Mouse (Mus musculus): ENCODE data around the gene St7l. TPM values are rescaled to one million over a fixed set of nuclear protein-coding genes. Genes with fewer than 3 reads are reported as not detected.

St7l gene
- polyA plus RNA-seq, 1 experiment from 2014 or later, result 40.1 TPM

DNA sequence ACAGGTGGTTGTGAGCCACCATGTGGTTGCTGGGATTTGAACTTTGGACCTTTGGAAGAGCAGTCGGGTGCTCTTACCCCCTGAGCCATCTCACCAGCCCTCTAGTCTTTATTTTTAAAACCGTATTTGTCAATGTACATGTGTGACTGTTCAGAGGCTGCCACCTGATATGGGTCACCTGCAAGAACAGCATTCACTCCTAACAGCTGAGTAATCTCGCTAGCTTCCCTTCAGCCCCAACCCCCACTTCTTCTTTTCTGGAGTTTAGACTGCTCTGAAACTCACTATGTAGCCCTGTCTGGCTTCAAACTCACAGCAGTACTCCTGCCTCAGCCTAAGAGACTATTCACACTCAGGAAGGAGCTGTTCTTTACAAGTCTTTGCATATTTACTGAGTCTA lies 41.4 kb upstream of the St7l start:
- DNase-seq, result no peak
- no peaks in the 10 kb centered on the region for H3K27me3 ChIP-seq (ENCODE audit: control insufficient read depth, insufficient read depth, low read length)
- H3K4me2 ChIP-seq (ENCODE audit: low read length), result no peak overlapping the region
- H3K36me3 ChIP-seq (ENCODE audit: control insufficient read depth, insufficient read depth, low read length), result peaks cover 30% of the 10 kb centered on the region
- no peaks in the 10 kb centered on the region for H3K9me3 ChIP-seq (ENCODE audit: control insufficient read depth, low read length)
- H3K4me3 ChIP-seq (replicated peaks; ENCODE audit: low read depth, low read length), result no peak overlapping the region
- no peak for ATAC-seq (ENCODE audit: low FRiP score, low TSS enrichment)
- peaks cover 3% of the 10 kb centered on the region; the same call in 1 of the 2 replicates for H3K4me1 ChIP-seq (ENCODE audit: control insufficient read depth, insufficient read depth, low read length)
- 84% methylated on average over 3 of the region's 3 CpGs for WGBS
- H3K27ac ChIP-seq (replicated peaks; ENCODE audit: low read depth, low read length), result no peak overlapping the region
- no peak overlapping the region for H3K9ac ChIP-seq (replicated peaks; ENCODE audit: low read length)

DNA sequence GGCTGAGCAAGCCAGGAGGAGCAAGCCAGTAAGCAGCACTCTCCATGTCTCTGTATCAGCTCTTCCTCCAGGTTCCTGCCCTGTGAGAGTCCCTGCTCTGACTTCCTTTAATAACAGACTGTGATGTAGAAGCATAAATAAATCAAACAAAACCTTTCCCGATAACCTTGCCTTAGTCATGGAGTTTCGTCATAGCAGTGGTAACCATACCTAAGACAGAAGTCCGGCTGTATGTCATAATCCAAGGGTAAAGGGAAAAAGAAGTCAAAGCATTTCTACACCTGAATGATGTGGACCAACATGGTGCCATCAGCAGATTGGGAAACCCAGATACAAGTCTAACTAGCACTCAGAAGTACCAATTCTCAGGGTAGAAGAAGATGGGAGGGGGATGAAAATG lies 28.0 kb upstream of the St7l start:
- Histone ChIP-seq H3K27me3 (ENCODE audit: control insufficient read depth, insufficient read depth, low read length) (no peaks in the 10 kb centered on the region), H3K36me3 (ENCODE audit: control insufficient read depth, insufficient read depth, low read length) (peaks cover 56% of the 10 kb centered on the region)

DNA sequence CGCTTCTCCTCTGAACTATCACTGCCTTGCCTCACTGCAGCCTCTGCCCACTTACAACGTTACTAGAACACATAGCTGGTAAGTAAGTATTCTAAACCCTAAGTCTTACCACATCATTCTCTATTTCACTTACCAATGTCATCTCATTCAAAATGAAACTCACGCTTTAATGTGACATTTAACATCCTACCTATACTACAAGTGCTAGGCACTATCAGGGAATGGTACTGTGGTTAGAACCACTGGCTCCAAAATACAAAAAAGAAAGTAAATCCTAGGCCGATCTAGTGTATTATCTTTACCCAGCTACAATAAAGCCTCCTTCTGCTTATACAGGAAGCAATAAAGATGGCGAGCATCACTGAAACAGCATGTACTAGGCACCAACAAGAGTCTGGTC lies 22.8 kb upstream of the St7l start:
- ATAC-seq (ENCODE audit: low FRiP score, low TSS enrichment) (no peak), DNase-seq (no peak)
- no peak overlapping the region for H3K9ac ChIP-seq (replicated peaks; ENCODE audit: low read length)
- H3K4me3 ChIP-seq (replicated peaks; ENCODE audit: low read depth, low read length), result no peak overlapping the region
- no peaks in the 10 kb centered on the region for H3K9me3 ChIP-seq (ENCODE audit: control insufficient read depth, low read length)
- 97% methylated on average over 5 of the region's 5 CpGs for WGBS
- peaks cover 51% of the 10 kb centered on the region for H3K36me3 ChIP-seq (ENCODE audit: control insufficient read depth, insufficient read depth, low read length)
- H3K27me3 ChIP-seq (ENCODE audit: control insufficient read depth, insufficient read depth, low read length), result no peaks in the 10 kb centered on the region
- no peak overlapping the region for H3K27ac ChIP-seq (replicated peaks; ENCODE audit: low read depth, low read length)
- no peak overlapping the region for H3K4me2 ChIP-seq (ENCODE audit: low read length)
- no peaks in the 10 kb centered on the region for H3K4me1 ChIP-seq (ENCODE audit: control insufficient read depth, insufficient read depth, low read length)

More for the DNA sequence above, 28.0 kb upstream of the St7l start:
- no peak for ATAC-seq (ENCODE audit: low FRiP score, low TSS enrichment)
- H3K27ac ChIP-seq (replicated peaks; ENCODE audit: low read depth, low read length), result no peak overlapping the region
- DNase-seq, result no peak
- 98% methylated on average over 3 of the region's 3 CpGs for WGBS
- H3K4me3 ChIP-seq (replicated peaks; ENCODE audit: low read depth, low read length), result no peak overlapping the region
- no peak overlapping the region for H3K9ac ChIP-seq (replicated peaks; ENCODE audit: low read length)
- no peak overlapping the region for H3K4me2 ChIP-seq (ENCODE audit: low read length)
- H3K4me1 ChIP-seq (ENCODE audit: control insufficient read depth, insufficient read depth, low read length), result no peaks in the 10 kb centered on the region
- H3K9me3 ChIP-seq (ENCODE audit: control insufficient read depth, low read length), result no peaks in the 10 kb centered on the region

DNA sequence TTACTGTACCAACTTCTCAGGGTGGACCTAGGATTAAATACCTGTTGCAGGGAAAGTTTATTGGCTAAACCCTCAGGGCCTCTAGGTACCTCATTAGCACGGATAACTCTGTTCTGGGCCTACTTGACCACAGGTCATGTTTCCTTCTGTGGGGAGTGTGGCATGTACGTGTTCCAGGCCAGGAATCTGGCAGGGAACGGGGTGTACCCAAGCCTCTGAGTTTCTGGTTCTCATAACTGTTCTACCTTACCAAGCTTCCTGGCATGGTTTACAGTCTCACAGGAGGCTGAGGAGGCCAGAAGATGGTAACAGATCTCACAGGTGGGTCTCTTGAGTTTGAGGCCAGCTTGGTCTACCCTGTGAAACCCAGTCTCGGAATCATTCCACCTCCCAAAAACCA lies 17.2 kb upstream of the St7l start:
- H3K27me3 ChIP-seq (ENCODE audit: control insufficient read depth, insufficient read depth, low read length), result no peaks in the 10 kb centered on the region
- peaks cover 25% of the 10 kb centered on the region for H3K36me3 ChIP-seq (ENCODE audit: control insufficient read depth, insufficient read depth, low read length)
- H3K27ac ChIP-seq (replicated peaks; ENCODE audit: low read depth, low read length), result no peak overlapping the region
- H3K4me3 ChIP-seq (replicated peaks; ENCODE audit: low read depth, low read length), result no peak overlapping the region
- 97% methylated on average over 4 of the region's 4 CpGs for WGBS
- no peak overlapping the region for H3K9ac ChIP-seq (replicated peaks; ENCODE audit: low read length)
- no peak for ATAC-seq (ENCODE audit: low FRiP score, low TSS enrichment)
- no peaks in the 10 kb centered on the region for H3K4me1 ChIP-seq (ENCODE audit: control insufficient read depth, insufficient read depth, low read length)
- no peaks in the 10 kb centered on the region for H3K9me3 ChIP-seq (ENCODE audit: control insufficient read depth, low read length)
- H3K4me2 ChIP-seq (ENCODE audit: low read length), result no peak overlapping the region
- DNase-seq, result no peak

DNA sequence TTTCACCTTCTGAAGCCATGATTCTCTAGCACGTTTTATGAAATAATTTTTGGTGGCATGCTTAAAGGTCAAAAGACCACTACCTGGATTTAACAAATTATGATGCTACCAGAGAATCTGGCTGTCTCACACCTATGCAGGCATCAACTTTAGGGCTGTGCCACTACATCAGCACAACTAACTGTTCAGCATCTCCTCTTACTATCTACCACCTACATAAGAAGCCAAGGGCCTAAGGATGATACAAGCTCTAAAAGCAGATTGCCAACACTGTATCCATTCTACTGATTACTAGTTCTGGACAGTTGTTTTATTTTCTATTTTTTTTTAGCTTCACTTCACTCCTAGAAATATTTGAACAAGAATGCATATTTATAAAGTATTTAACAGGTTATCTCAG lies 9.3 kb upstream of the St7l start:
- no peak overlapping the region for H3K4me2 ChIP-seq (ENCODE audit: low read length)
- H3K27ac ChIP-seq (replicated peaks; ENCODE audit: low read depth, low read length), result no peak overlapping the region
- no peaks in the 10 kb centered on the region for H3K4me1 ChIP-seq (ENCODE audit: control insufficient read depth, insufficient read depth, low read length)
- ATAC-seq (ENCODE audit: low FRiP score, low TSS enrichment) (no peak), DNase-seq (no peak)
- 100% methylated on average over 1 of the region's 1 CpGs for WGBS
- H3K9ac ChIP-seq (replicated peaks; ENCODE audit: low read length), result no peak overlapping the region
- H3K36me3 ChIP-seq (ENCODE audit: control insufficient read depth, insufficient read depth, low read length), result 0 out of 2 replicates have a peak, but pooled peaks cover 4% of the 10 kb centered on the region
- no peak overlapping the region for H3K4me3 ChIP-seq (replicated peaks; ENCODE audit: low read depth, low read length)
- H3K27me3 ChIP-seq (ENCODE audit: control insufficient read depth, insufficient read depth, low read length), result no peaks in the 10 kb centered on the region
- no peaks in the 10 kb centered on the region for H3K9me3 ChIP-seq (ENCODE audit: control insufficient read depth, low read length)

DNA sequence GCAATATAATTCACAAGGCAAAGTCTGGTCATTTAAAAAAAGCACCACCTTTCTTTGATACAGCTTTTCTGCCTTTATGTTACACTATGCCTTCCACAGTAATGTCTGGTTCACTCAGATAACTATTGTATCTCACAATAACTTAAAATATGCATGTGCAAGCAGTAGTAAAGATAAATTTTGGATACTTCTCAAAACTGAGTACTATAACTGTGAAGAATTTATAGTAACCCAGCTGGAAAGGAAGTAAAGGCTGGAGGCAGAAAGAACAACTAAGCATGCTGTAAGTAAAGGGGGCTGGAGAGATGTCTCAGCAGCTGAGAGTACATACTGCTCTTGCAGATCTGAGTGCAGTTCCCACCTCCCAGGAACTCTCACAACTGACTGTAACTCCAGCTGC lies 8.9 kb upstream of the St7l start:
- H3K27me3 ChIP-seq (ENCODE audit: control insufficient read depth, insufficient read depth, low read length), result no peaks in the 10 kb centered on the region
- H3K9me3 ChIP-seq (ENCODE audit: control insufficient read depth, low read length), result no peaks in the 10 kb centered on the region
- H3K9ac ChIP-seq (replicated peaks; ENCODE audit: low read length), result no peak overlapping the region
- DNase-seq (no peak), ATAC-seq (ENCODE audit: low FRiP score, low TSS enrichment) (no peak)
- no peak overlapping the region for H3K27ac ChIP-seq (replicated peaks; ENCODE audit: low read depth, low read length)
- H3K36me3 ChIP-seq (ENCODE audit: control insufficient read depth, insufficient read depth, low read length), result 0 out of 2 replicates have a peak, but pooled peaks cover 4% of the 10 kb centered on the region
- H3K4me1 ChIP-seq (ENCODE audit: control insufficient read depth, insufficient read depth, low read length), result no peaks in the 10 kb centered on the region
- H3K4me2 ChIP-seq (ENCODE audit: low read length), result no peak overlapping the region
- H3K4me3 ChIP-seq (replicated peaks; ENCODE audit: low read depth, low read length), result no peak overlapping the region

DNA sequence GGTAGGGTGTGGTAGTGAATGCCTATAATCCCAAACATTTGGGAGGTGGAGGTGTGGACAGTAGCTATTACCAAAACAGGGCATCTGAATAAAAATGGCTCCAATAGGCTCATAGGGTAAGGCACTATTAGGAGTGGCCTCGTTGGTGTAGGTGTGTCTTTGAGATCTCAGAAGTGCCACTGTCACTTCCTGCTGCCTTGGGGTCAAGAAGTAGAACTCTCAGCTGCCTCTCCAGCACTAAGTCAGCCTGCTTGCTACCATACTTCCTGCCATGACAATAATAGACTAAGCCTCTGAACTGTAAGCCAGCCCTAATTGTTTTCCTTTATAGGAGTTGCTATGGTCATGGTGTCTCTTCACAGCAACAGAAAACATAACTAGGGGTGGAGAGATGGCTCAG lies 7.7 kb upstream of the St7l start:
- H3K36me3 ChIP-seq (ENCODE audit: control insufficient read depth, insufficient read depth, low read length), result 0 out of 2 replicates have a peak, but pooled peaks cover 4% of the 10 kb centered on the region
- H3K9ac ChIP-seq (replicated peaks; ENCODE audit: low read length), result no peak overlapping the region
- H3K27me3 ChIP-seq (ENCODE audit: control insufficient read depth, insufficient read depth, low read length), result no peaks in the 10 kb centered on the region
- no peak overlapping the region for H3K4me3 ChIP-seq (replicated peaks; ENCODE audit: low read depth, low read length)
- H3K4me2 ChIP-seq (ENCODE audit: low read length), result no peak overlapping the region
- WGBS, result 92% methylated on average over 1 of the region's 1 CpGs
- no peak for DNase-seq
- H3K27ac ChIP-seq (replicated peaks; ENCODE audit: low read depth, low read length), result no peak overlapping the region
- ATAC-seq (ENCODE audit: low FRiP score, low TSS enrichment), result no peak
- 0 out of 2 replicates have a peak, but pooled peaks cover 2% of the 10 kb centered on the region for H3K4me1 ChIP-seq (ENCODE audit: control insufficient read depth, insufficient read depth, low read length)
- H3K9me3 ChIP-seq (ENCODE audit: control insufficient read depth, low read length), result no peaks in the 10 kb centered on the region

DNA sequence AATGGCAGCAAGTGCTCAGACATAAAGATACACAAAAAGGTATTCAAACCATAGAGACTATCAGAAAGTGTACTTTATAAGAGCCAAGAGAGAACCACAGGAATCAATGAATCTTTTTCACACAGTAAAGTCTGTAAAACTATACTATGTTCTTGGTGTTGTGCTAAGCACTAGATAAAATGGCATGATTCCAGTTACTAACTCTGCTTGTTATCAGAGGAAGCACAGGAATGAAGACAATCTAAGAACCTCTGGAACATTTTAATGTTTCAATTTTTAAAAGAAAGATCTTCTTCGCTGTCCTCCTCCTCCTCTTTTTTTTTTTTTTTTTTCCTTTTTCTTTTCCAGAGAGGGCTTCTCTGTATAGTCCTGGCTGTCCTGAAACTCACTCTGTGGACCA lies 5.2 kb upstream of the St7l start:
- no peak overlapping the region for H3K27ac ChIP-seq (replicated peaks; ENCODE audit: low read depth, low read length)
- no peaks in the 10 kb centered on the region for H3K9me3 ChIP-seq (ENCODE audit: control insufficient read depth, low read length)
- DNase-seq, result no peak

DNA sequence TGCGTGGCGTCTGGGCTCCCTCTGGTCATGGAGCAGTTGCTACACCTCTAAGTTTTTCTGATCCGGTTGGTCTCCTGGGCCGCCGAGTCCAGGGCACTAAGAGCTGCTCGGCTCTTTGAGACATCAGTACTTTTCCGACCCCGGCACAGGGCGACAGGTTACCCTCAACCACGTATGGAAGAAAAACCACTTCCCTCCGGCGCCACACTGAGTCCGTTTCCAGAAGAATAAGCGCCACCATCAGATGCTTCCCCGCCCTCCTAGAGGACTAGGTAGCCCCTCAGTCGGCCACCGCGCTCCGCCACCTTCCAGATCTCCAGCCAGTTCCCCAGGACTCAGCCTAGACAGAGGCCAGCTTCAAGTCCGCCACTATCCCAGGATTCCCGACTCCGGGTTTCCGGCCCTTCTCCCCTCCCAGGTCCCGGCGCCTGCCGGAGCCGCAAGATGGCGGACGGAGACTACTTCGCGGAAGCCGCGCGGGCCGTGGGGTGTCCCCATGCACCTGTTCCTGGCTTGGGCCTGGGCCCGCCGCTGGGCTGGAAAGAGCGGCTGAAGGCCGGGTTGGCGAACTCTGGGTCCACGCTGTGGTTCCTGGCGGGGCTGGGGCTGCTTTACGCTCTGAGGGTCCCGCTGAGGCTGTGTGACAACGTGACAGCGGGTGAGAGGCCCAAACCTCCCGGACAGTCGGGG lies 991 bp downstream of the St7l start:
- ATAC-seq (ENCODE audit: low FRiP score, low TSS enrichment) (peak; percentile 92), DNase-seq (peak; percentile 93)
- H3K27ac ChIP-seq (replicated peaks; ENCODE audit: low read depth, low read length), result peak overlapping the region; percentile 94
- peak overlapping the region; percentile 80 for H3K9ac ChIP-seq (replicated peaks; ENCODE audit: low read length)
- H3K36me3 ChIP-seq (ENCODE audit: control insufficient read depth, insufficient read depth, low read length), result 0 out of 2 replicates have a peak, but pooled peaks cover 7% of the 10 kb centered on the region
- under 1% methylated on average over 48 of the region's 48 CpGs for WGBS
- H3K4me3 ChIP-seq (replicated peaks; ENCODE audit: low read depth, low read length), result peak overlapping the region; percentile 64
- H3K4me1 ChIP-seq (ENCODE audit: control insufficient read depth, insufficient read depth, low read length), result peaks cover 25% of the 10 kb centered on the region
- H3K4me2 ChIP-seq (ENCODE audit: low read length), result peak overlapping the region; percentile 83
- H3K27me3 ChIP-seq (ENCODE audit: control insufficient read depth, insufficient read depth, low read length), result no peaks in the 10 kb centered on the region
- no peaks in the 10 kb centered on the region for H3K9me3 ChIP-seq (ENCODE audit: control insufficient read depth, low read length)

More for the DNA sequence above, 5.2 kb upstream of the St7l start:
- Histone ChIP-seq H3K36me3 (ENCODE audit: control insufficient read depth, insufficient read depth, low read length) (0 out of 2 replicates have a peak, but pooled peaks cover 4% of the 10 kb centered on the region), H3K4me3 (replicated peaks; ENCODE audit: low read depth, low read length) (no peak overlapping the region), H3K9ac (replicated peaks; ENCODE audit: low read length) (no peak overlapping the region), H3K4me2 (ENCODE audit: low read length) (no peak overlapping the region), H3K4me1 (ENCODE audit: control insufficient read depth, insufficient read depth, low read length) (peaks cover 18% of the 10 kb centered on the region), H3K27me3 (ENCODE audit: control insufficient read depth, insufficient read depth, low read length) (no peaks in the 10 kb centered on the region)
- 100% methylated on average over 1 of the region's 1 CpGs for WGBS
- ATAC-seq (ENCODE audit: low FRiP score, low TSS enrichment), result no peak

Measured in midbrain, embryonic 14.5 days (tissue).